ENCODE assay signal across 11 mouse cellular contexts in genomic region chr6:52184668-52185067, GRCm38 (mm10). TPM values are rescaled to one million over a fixed set of nuclear protein-coding genes. Genes with fewer than 3 reads are reported as not detected.
DNase-seq lines count a peak whose midpoint lies in the region; ATAC-seq lines count a peak whose summit lies in the region.
"Had no signal": no experiment of that assay in that cellular context is flagged by ENCODE, and none has a peak within 500 bp of the region (broad histone marks: within the 10 kb centered on the region; RNA-seq: fewer than 3 reads in every experiment).

No protein-coding gene starts in this region.

- 24% methylated on average over 6 of the region's 6 CpGs for WGBS in intestine, embryonic 14.5 days
- 15% methylated on average over 6 of the region's 6 CpGs for WGBS in limb, embryonic 11.5 days

- H3K4me3 ChIP-seq in intestine, embryonic 14.5 days (ENCODE audit: low read depth, low read length), result no peak overlapping the region
- no peak overlapping the region for H3K4me3 ChIP-seq in limb, embryonic 11.5 days (ENCODE audit: low read depth, low read length)
- H3K4me3 ChIP-seq: heart, adult 2 months had no signal

- peak overlapping the region; percentile 69 for H3K27ac ChIP-seq in intestine, embryonic 14.5 days (ENCODE audit: low read depth)
- H3K27ac ChIP-seq in limb, embryonic 11.5 days (replicated peaks; ENCODE audit: low read depth, low read length), result 0 out of 2 replicates have a peak overlapping the region, but pooled peaks have one; percentile 30
- H3K27ac ChIP-seq: heart, adult 2 months had no signal

- no peak for ATAC-seq in intestine, embryonic 14.5 days (replicated peaks; ENCODE audit: low FRiP score, low TSS enrichment, low read depth)
- ATAC-seq in limb, embryonic 11.5 days (ENCODE audit: insufficient number of reproducible peaks, low FRiP score, low TSS enrichment, low read depth), result no peak
- ATAC-seq in frontal cortex, adult (ENCODE audit: low TSS enrichment), result no peak
- ATAC-seq: liver, postnatal 0 days had no signal

- no peaks in the 10 kb centered on the region for H3K9me3 ChIP-seq in intestine, embryonic 14.5 days (ENCODE audit: control insufficient read depth, low read length)
- no peaks in the 10 kb centered on the region for H3K9me3 ChIP-seq in limb, embryonic 11.5 days (ENCODE audit: control insufficient read depth, low read length)

- peak overlapping the region; percentile 39 for H3K4me2 ChIP-seq in intestine, embryonic 14.5 days (ENCODE audit: low read length)
- H3K4me2 ChIP-seq in limb, embryonic 11.5 days (ENCODE audit: low read depth, severe bottlenecking), result peak overlapping the region; percentile 29; the same call in 1 of the 2 replicates

- no peaks in the 10 kb centered on the region for H3K27me3 ChIP-seq in intestine, embryonic 14.5 days (replicated peaks; ENCODE audit: control insufficient read depth, insufficient read depth, low read length)
- peaks cover 18% of the 10 kb centered on the region for H3K27me3 ChIP-seq in limb, embryonic 11.5 days (ENCODE audit: control insufficient read depth, insufficient read depth, low read length)

- peaks cover 9% of the 10 kb centered on the region; the same call in 1 of the 2 replicates for H3K36me3 ChIP-seq in intestine, embryonic 14.5 days (ENCODE audit: control insufficient read depth, insufficient read depth, low read length)
- no peaks in the 10 kb centered on the region for H3K36me3 ChIP-seq in limb, embryonic 11.5 days (ENCODE audit: control insufficient read depth, insufficient read depth, low read length)

- H3K4me1 ChIP-seq in intestine, embryonic 14.5 days (replicated peaks; ENCODE audit: control insufficient read depth, insufficient read depth, low read length), result peaks cover 79% of the 10 kb centered on the region
- peaks cover 60% of the 10 kb centered on the region for H3K4me1 ChIP-seq in limb, embryonic 11.5 days (ENCODE audit: control insufficient read depth, insufficient read depth, low read length)

- no peak overlapping the region for H3K9ac ChIP-seq in intestine, embryonic 14.5 days (ENCODE audit: low read length)
- H3K9ac ChIP-seq in limb, embryonic 11.5 days (ENCODE audit: low read length), result no peak overlapping the region
- H3K9ac ChIP-seq: liver, postnatal 0 days had no signal

- peak; percentile 8 to 31 for DNase-seq in lung, postnatal 4 days
- no peak for DNase-seq in lung, postnatal 14 days
- DNase-seq in intestine, embryonic 14.5 days (ENCODE audit: low spot score), result no peak
- DNase-seq in limb, embryonic 11.5 days (ENCODE audit: low spot score), result no peak
- no peak for DNase-seq in thymus, postnatal 0 days (ENCODE audit: low spot score)
- no peak for DNase-seq in embryo, embryonic 10 days (ENCODE audit: low spot score)
- DNase-seq: cerebellum, adult 9-10 months; heart, adult 2 months; liver, postnatal 0 days had no signal

RNA-seq across cellular contexts. Expression of gene Hoxa4, which starts 6.9 kb away (rescaled TPM):
- polyA plus RNA-seq in intestine, embryonic 14.5 days (2014; fragmentation: Nextera tagmentation; extraction: Ambion mirVana), result 7.5 and 7.7 TPM in 2 replicates
- 1.0 and 1.3 TPM in 2 replicates for polyA plus RNA-seq in limb, embryonic 11.5 days (2014; fragmentation: Nextera tagmentation; extraction: Ambion mirVana)
- polyA plus RNA-seq in thymus, postnatal 0 days (2015; fragmentation: Nextera tagmentation; extraction: Ambion mirVana), result 0.27 and 0.39 TPM in 2 replicates

RNA-seq across cellular contexts. Expression of gene 5730596B20Rik, which starts 7.4 kb away (rescaled TPM):
- polyA plus RNA-seq in intestine, embryonic 14.5 days (2014; fragmentation: Nextera tagmentation; extraction: Ambion mirVana), result 2.5 and 2.8 TPM in 2 replicates
- 0.99 and 1.4 TPM in 2 replicates for polyA plus RNA-seq in limb, embryonic 11.5 days (2014; fragmentation: Nextera tagmentation; extraction: Ambion mirVana)
- polyA plus RNA-seq in thymus, postnatal 0 days (2015; fragmentation: Nextera tagmentation; extraction: Ambion mirVana), result 0.24 and 0.25 TPM in 2 replicates
- polyA plus RNA-seq: heart, adult 2 months; liver, postnatal 0 days had no signal

RNA-seq across cellular contexts. Expression of gene Hoxa5, which starts 19.7 kb away (rescaled TPM):
- polyA plus RNA-seq in intestine, embryonic 14.5 days (2014; fragmentation: Nextera tagmentation; extraction: Ambion mirVana), result 30.1 and 34.1 TPM in 2 replicates
- polyA plus RNA-seq in limb, embryonic 11.5 days (2014; fragmentation: Nextera tagmentation; extraction: Ambion mirVana), result 11.0 and 11.3 TPM in 2 replicates
- 0.06 and 0.21 TPM in 2 replicates for polyA plus RNA-seq in thymus, postnatal 0 days (2015; fragmentation: Nextera tagmentation; extraction: Ambion mirVana)

RNA-seq across cellular contexts. Expression of gene Hoxa2, which starts 20.0 kb away (rescaled TPM):
- polyA plus RNA-seq in intestine, embryonic 14.5 days (2014; fragmentation: Nextera tagmentation; extraction: Ambion mirVana), result 10.1 and 10.8 TPM in 2 replicates
- polyA plus RNA-seq in limb, embryonic 11.5 days (2014; fragmentation: Nextera tagmentation; extraction: Ambion mirVana), result 2.8 and 3.0 TPM in 2 replicates
- 5.1 and 5.4 TPM in 2 replicates for polyA plus RNA-seq in thymus, postnatal 0 days (2015; fragmentation: Nextera tagmentation; extraction: Ambion mirVana)

RNA-seq across cellular contexts. Expression of gene Hoxa6, which starts 23.9 kb away (rescaled TPM):
- polyA plus RNA-seq in intestine, embryonic 14.5 days (2014; fragmentation: Nextera tagmentation; extraction: Ambion mirVana), result 2.5 and 3.9 TPM in 2 replicates
- polyA plus RNA-seq in limb, embryonic 11.5 days (2014; fragmentation: Nextera tagmentation; extraction: Ambion mirVana), result 3.5 and 4.6 TPM in 2 replicates
- not detected in 2 replicates for polyA plus RNA-seq in thymus, postnatal 0 days (2015; fragmentation: Nextera tagmentation; extraction: Ambion mirVana)
- polyA plus RNA-seq: embryonic facial prominence, embryonic 14.5 days; heart, adult 2 months; liver, postnatal 0 days had no signal

Comparison
In these comparisons a context has a peak if more than half of its experiments do, and no peak if none do; other contexts are left out.
1. DNase-seq: peak in lung, postnatal 4 days (2 of 2); none in lung, postnatal 14 days (single experiment), intestine, embryonic 14.5 days (single experiment), limb, embryonic 11.5 days (single experiment), thymus, postnatal 0 days (single experiment) and embryo, embryonic 10 days (single experiment).